Mouse (Mus musculus): ENCODE data around the gene Gm20388.
A peak's percentile ranks its signal among the peaks of the same experiment; 100 is the strongest.

Gm20388 gene

GRCm38 (mm10) chr8:121348998-121349397 is 1438.4 kb downstream of the Gm20388 start:
- DNase-seq (ENCODE audit: extremely low spot score, low spot score) = no peak

GRCm38 (mm10) chr8:121350803-121351202 is 1440.2 kb downstream of the Gm20388 start:
- no peak for DNase-seq (ENCODE audit: extremely low spot score, low spot score)

- no peak for DNase-seq (ENCODE audit: extremely low spot score, low spot score)
Measured at GRCm38 (mm10) chr8:121354844-121355243, 1444.2 kb downstream of the Gm20388 start.

GRCm38 (mm10) chr8:121357451-121357850 is 1446.8 kb downstream of the Gm20388 start:
- no peak for DNase-seq (ENCODE audit: extremely low spot score, low spot score)

GRCm38 (mm10) chr8:121358609-121359008 is 1448.0 kb downstream of the Gm20388 start:
- no peak for DNase-seq (ENCODE audit: extremely low spot score, low spot score)

- DNase-seq (ENCODE audit: extremely low spot score, low spot score) = no peak
Measured at GRCm38 (mm10) chr8:121359131-121359981, 1448.7 kb downstream of the Gm20388 start.

GRCm38 (mm10) chr8:121360001-121360400 is 1449.4 kb downstream of the Gm20388 start:
- DNase-seq (ENCODE audit: extremely low spot score, low spot score) = no peak

GRCm38 (mm10) chr8:121361166-121361565 is 1450.5 kb downstream of the Gm20388 start:
- DNase-seq (ENCODE audit: extremely low spot score, low spot score) = no peak

- no peak for DNase-seq (ENCODE audit: extremely low spot score, low spot score)
Measured at GRCm38 (mm10) chr8:121364646-121365045, 1454.0 kb downstream of the Gm20388 start.

GRCm38 (mm10) chr8:121365150-121365549 is 1454.5 kb downstream of the Gm20388 start:
- DNase-seq (ENCODE audit: extremely low spot score, low spot score) = no peak

GRCm38 (mm10) chr8:121366655-121367054 is 1456.0 kb downstream of the Gm20388 start:
- DNase-seq (ENCODE audit: extremely low spot score, low spot score) = no peak

GRCm38 (mm10) chr8:121368799-121369198 is 1458.2 kb downstream of the Gm20388 start:
- DNase-seq (ENCODE audit: extremely low spot score, low spot score) = peak; percentile 28

- DNase-seq (ENCODE audit: extremely low spot score, low spot score) = no peak
Measured at GRCm38 (mm10) chr8:121369378-121369777, 1458.7 kb downstream of the Gm20388 start.

- no peak for DNase-seq (ENCODE audit: extremely low spot score, low spot score)
Measured at GRCm38 (mm10) chr8:121371287-121371686, 1460.6 kb downstream of the Gm20388 start.

- DNase-seq (ENCODE audit: extremely low spot score, low spot score) = no peak
Measured at GRCm38 (mm10) chr8:121371911-121372638, 1461.4 kb downstream of the Gm20388 start.

- DNase-seq (ENCODE audit: extremely low spot score, low spot score) = no peak
Measured at GRCm38 (mm10) chr8:121372639-121372986, 1462.0 kb downstream of the Gm20388 start.

GRCm38 (mm10) chr8:121374284-121374683 is 1463.6 kb downstream of the Gm20388 start:
- DNase-seq (ENCODE audit: extremely low spot score, low spot score) = peak; percentile 20

GRCm38 (mm10) chr8:121374777-121375176 is 1464.1 kb downstream of the Gm20388 start:
- peak; percentile 39 for DNase-seq (ENCODE audit: extremely low spot score, low spot score)

- DNase-seq (ENCODE audit: extremely low spot score, low spot score) = peak; percentile 35
Measured at GRCm38 (mm10) chr8:121376116-121376950, 1465.7 kb downstream of the Gm20388 start.

- peak; percentile 62 for DNase-seq (ENCODE audit: extremely low spot score, low spot score)
Measured at GRCm38 (mm10) chr8:121377680-121378079, 1467.0 kb downstream of the Gm20388 start.

GRCm38 (mm10) chr8:121379387-121379786 is 1468.7 kb downstream of the Gm20388 start:
- no peak for DNase-seq (ENCODE audit: extremely low spot score, low spot score)
